Mouse (Mus musculus) MEL (cell line): ENCODE measurements around the gene Tnrc18. TPM values are rescaled to one million over a fixed set of nuclear protein-coding genes. Genes with fewer than 3 reads are reported as not detected.

Source experiments
- DNase-seq: peaks from one replicate; pipeline ENCODE4 v3.0.0; 2011; ENCODE audit warnings: low read depth, low spot score
- H3K27ac ChIP-seq: 2 replicates; pipeline ENCODE4 v1.5.1; 2012; ENCODE audit warnings: low read depth, mild to moderate bottlenecking, control low read depth, low read length, moderate library complexity; ENCODE audit not compliant: control insufficient read depth
- H3K27me3 ChIP-seq, 2 experiments: fragments of 150-350 bp in 1 of 2; sonication (generic) in 1 of 2; 2 replicates each; pipeline ENCODE4 v1.6.1; 2012; ENCODE audit warnings: low read length in 2 of 2, mild to moderate bottlenecking in 2 of 2, improper control_type of control experiment in 1 of 2, moderate library complexity in 1 of 2; ENCODE audit not compliant: insufficient read depth in 2 of 2, control insufficient read depth in 1 of 2
- H3K36me3 ChIP-seq, 2 experiments: 2 replicates each; pipeline ENCODE4 v1.6.1; 2012 to 2014; ENCODE audit warnings: low read length in 2 of 2, improper control_type of control experiment in 1 of 2, inconsistent platforms in 1 of 2, mild to moderate bottlenecking in 1 of 2; ENCODE audit not compliant: insufficient read depth in 2 of 2, control insufficient read depth in 1 of 2
- H3K4me1 ChIP-seq, 2 experiments: fragments of 150-350 bp in 1 of 2; sonication (generic) in 1 of 2; 2 replicates each; pipeline ENCODE4 v1.6.1; 2012; ENCODE audit warnings: low read length in 2 of 2, improper control_type of control experiment in 1 of 2, mild to moderate bottlenecking in 1 of 2; ENCODE audit not compliant: insufficient read depth in 2 of 2, control insufficient read depth in 1 of 2
- H3K4me3 ChIP-seq, 2 experiments: fragments of 150-350 bp in 1 of 2; sonication (generic) in 1 of 2; 2 replicates each; pipeline ENCODE4 v1.5.1; 2012; ENCODE audit warnings: low read depth in 2 of 2, low read length in 2 of 2, mild to moderate bottlenecking in 2 of 2, moderate library complexity in 2 of 2, control low read depth in 1 of 2, improper control_type of control experiment in 1 of 2; ENCODE audit not compliant: control insufficient read depth in 1 of 2, insufficient read depth in 1 of 2
- H3K79me2 ChIP-seq: 2 replicates; pipeline ENCODE4 v1.6.1; 2012; ENCODE audit warnings: mild to moderate bottlenecking, low read length, moderate library complexity; ENCODE audit not compliant: control insufficient read depth, poor library complexity, insufficient read depth
- H3K9ac ChIP-seq: 2 replicates; pipeline ENCODE4 v1.6.1; 2012; ENCODE audit warnings: low read depth, mild to moderate bottlenecking, control low read depth, low read length, moderate library complexity; ENCODE audit not compliant: control insufficient read depth, poor library complexity, severe bottlenecking
- H3K9me3 ChIP-seq: fragments of 150-350 bp; sonication (generic); replicated peaks from 2 replicates; pipeline ENCODE4 v1.6.1; 2012; ENCODE audit warnings: mild to moderate bottlenecking, low read length, improper control_type of control experiment, moderate library complexity; ENCODE audit not compliant: insufficient read depth
- CHD1 ChIP-seq: IDR thresholded peaks from 2 replicates; pipeline ENCODE4 v1.6.1; 2012; ENCODE audit warnings: low read depth, mild to moderate bottlenecking, inconsistent platforms, low read length, improper control_type of control experiment
- CHD2 ChIP-seq: IDR thresholded peaks from 2 replicates; pipeline ENCODE4 v1.6.1; 2011; ENCODE audit warnings: low read length, improper control_type of control experiment
- ELF1 ChIP-seq: IDR thresholded peaks from 2 replicates; pipeline ENCODE4 v1.6.1; 2014; ENCODE audit warnings: low read depth, mild to moderate bottlenecking, inconsistent platforms, low read length, improper control_type of control experiment, moderate library complexity
- EP300 ChIP-seq, 2 experiments: IDR thresholded peaks; 2 replicates each; pipeline ENCODE4 v1.6.1; 2011; ENCODE audit warnings: improper control_type of control experiment in 2 of 2, low read length in 2 of 2, low read depth in 1 of 2, mild to moderate bottlenecking in 1 of 2
- ETS1 ChIP-seq: IDR thresholded peaks from 2 replicates; pipeline ENCODE4 v1.6.1; 2012; ENCODE audit warnings: low read depth, mild to moderate bottlenecking, inconsistent platforms, low read length, improper control_type of control experiment, moderate library complexity
- GABPA ChIP-seq: IDR thresholded peaks from 2 replicates; pipeline ENCODE4 v1.6.1; 2012; ENCODE audit warnings: low read depth, mild to moderate bottlenecking, inconsistent platforms, low read length, improper control_type of control experiment, moderate library complexity
- HCFC1 ChIP-seq: IDR thresholded peaks from 2 replicates; pipeline ENCODE4 v1.6.1; 2012; ENCODE audit warnings: low read depth, mild to moderate bottlenecking, inconsistent platforms, low read length, improper control_type of control experiment, moderate library complexity
- MAFK ChIP-seq: IDR thresholded peaks from 2 replicates; pipeline ENCODE4 v1.6.1; 2011; ENCODE audit warnings: low read depth, mild to moderate bottlenecking, low read length, improper control_type of control experiment, borderline replicate concordance
- MAX ChIP-seq: IDR thresholded peaks from 2 replicates; pipeline ENCODE4 v1.6.1; 2011; ENCODE audit warnings: low read length, improper control_type of control experiment
- MAZ ChIP-seq: IDR thresholded peaks from 2 replicates; pipeline ENCODE4 v1.6.1; 2012; ENCODE audit warnings: low read depth, mild to moderate bottlenecking, inconsistent platforms, low read length, improper control_type of control experiment
- MEF2A ChIP-seq: IDR thresholded peaks from 2 replicates; pipeline ENCODE4 v1.6.1; 2014; ENCODE audit warnings: low read depth, mild to moderate bottlenecking, inconsistent platforms, low read length, improper control_type of control experiment; ENCODE audit not compliant: poor library complexity, insufficient replicate concordance, severe bottlenecking; ENCODE audit errors: extremely low read depth
- MXI1 ChIP-seq: IDR thresholded peaks from 2 replicates; pipeline ENCODE4 v1.6.1; 2011; ENCODE audit warnings: mild to moderate bottlenecking, low read depth, low read length, improper control_type of control experiment
- MYB ChIP-seq: IDR thresholded peaks from 2 replicates; pipeline ENCODE4 v1.6.1; 2011; ENCODE audit warnings: mild to moderate bottlenecking, low read depth, low read length, improper control_type of control experiment
- NELFE ChIP-seq: IDR thresholded peaks from 2 replicates; pipeline ENCODE4 v1.6.1; 2011; ENCODE audit warnings: low read depth, low read length, improper control_type of control experiment
- NRF1 ChIP-seq: IDR thresholded peaks from 2 replicates; pipeline ENCODE4 v1.6.1; 2014; ENCODE audit warnings: low read depth, mild to moderate bottlenecking, inconsistent platforms, low read length, improper control_type of control experiment, moderate library complexity; ENCODE audit not compliant: poor library complexity, insufficient read depth, severe bottlenecking
- POLR2AphosphoS2 ChIP-seq: IDR thresholded peaks from 2 replicates; pipeline ENCODE4 v1.6.1; 2011; ENCODE audit warnings: low read length, improper control_type of control experiment
- SIN3A ChIP-seq: IDR thresholded peaks from 2 replicates; pipeline ENCODE4 v1.6.1; 2012; ENCODE audit warnings: low read length, improper control_type of control experiment, inconsistent platforms
- SMC3 ChIP-seq: IDR thresholded peaks from 2 replicates; pipeline ENCODE4 v1.6.1; 2011; ENCODE audit warnings: low read depth, low read length, improper control_type of control experiment
- TAL1 ChIP-seq: IDR thresholded peaks from 2 replicates; pipeline ENCODE4 v1.6.1; 2012; ENCODE audit warnings: mild to moderate bottlenecking, inconsistent platforms, low read length, moderate library complexity, mixed read lengths
- TBP ChIP-seq: IDR thresholded peaks from 2 replicates; pipeline ENCODE4 v1.8.0; 2011; ENCODE audit warnings: low read depth, low read length, improper control_type of control experiment
- TCF12 ChIP-seq: IDR thresholded peaks from 2 replicates; pipeline ENCODE4 v1.6.1; 2014; ENCODE audit warnings: low read depth, mild to moderate bottlenecking, inconsistent platforms, low read length, improper control_type of control experiment, moderate library complexity
- USF1 ChIP-seq: IDR thresholded peaks from 2 replicates; pipeline ENCODE4 v1.6.1; 2014; ENCODE audit warnings: low read depth, mild to moderate bottlenecking, inconsistent platforms, low read length, improper control_type of control experiment, moderate library complexity
- USF2 ChIP-seq, 2 experiments: IDR thresholded peaks; 2 replicates each; pipeline ENCODE4 v1.6.1; 2011 to 2012; ENCODE audit warnings: improper control_type of control experiment in 2 of 2, low read length in 2 of 2, borderline replicate concordance in 1 of 2, inconsistent platforms in 1 of 2, low read depth in 1 of 2, mild to moderate bottlenecking in 1 of 2; ENCODE audit not compliant: insufficient read depth in 1 of 2
- ZC3H11A ChIP-seq: IDR thresholded peaks from 2 replicates; pipeline ENCODE4 v1.6.1; 2012; ENCODE audit warnings: low read depth, mild to moderate bottlenecking, inconsistent platforms, low read length, improper control_type of control experiment
- ZMIZ1 ChIP-seq: IDR thresholded peaks from 2 replicates; pipeline ENCODE4 v1.6.1; 2012; ENCODE audit warnings: low read depth, mild to moderate bottlenecking, inconsistent platforms, low read length, improper control_type of control experiment, moderate library complexity
- ZNF384 ChIP-seq: IDR thresholded peaks from 2 replicates; pipeline ENCODE4 v1.6.1; 2012; ENCODE audit warnings: low read depth, mild to moderate bottlenecking, inconsistent platforms, low read length, improper control_type of control experiment
- polyA plus RNA-seq, 2 experiments: library from polyadenylated mRNA; stranded (reverse) in 1 of 2; unstranded in 1 of 2; fragments of >175 nt in 1 of 2; fragments of >200 nt in 1 of 2; gene quantifications; 2 replicates each; pipeline versions ENCODE4 v1.2.1 to v1.2.4; 2012; ENCODE audit warnings: low replicate concordance in 2 of 2, low read depth in 1 of 2; ENCODE audit not compliant: insufficient read length in 2 of 2, insufficient read depth in 1 of 2, missing spikeins in 1 of 2
- total RNA-seq: library from RNA; depleted of rRNA; stranded (reverse); fragments of 300-350 nt; gene quantifications from 2 replicates; pipeline ENCODE4 v1.2.3, GENCODE M21; 2012

Tnrc18 gene
- total and polyA plus RNA-seq, 3 experiments = 0.31 to 3.4 TPM; not detected in 1

GRCm38 (mm10) chr5:142792594-142792993 is 24.9 kb downstream of the Tnrc18 start:
- Histone ChIP-seq H3K27ac (no peak overlapping the region), H3K4me1 (no peaks in the 10 kb centered on the region), H3K9me3 (no peaks in the 10 kb centered on the region), H3K27me3 (no peaks in the 10 kb centered on the region), H3K36me3 (no peaks in the 10 kb centered on the region), H3K9ac (no peak overlapping the region), H3K79me2 (no peaks in the 10 kb centered on the region)
- DNase-seq = no peak
- TF ChIP-seq EP300 (IDR thresholded peaks at IDR 0.05; ENCODE audit: low read depth in 1 of 2, low read length in 2 of 2) (no peak), USF2 (IDR thresholded peaks at IDR 0.05; ENCODE audit: borderline replicate concordance in 1 of 2, insufficient read depth in 1 of 2, low read depth in 1 of 2, low read length in 2 of 2) (no peak), TAL1 (no peak), USF1 (no peak), ZNF384 (no peak), SIN3A (no peak), ETS1 (no peak), MAX (no peak), NELFE (no peak), HCFC1 (no peak), TCF12 (no peak), NRF1 (no peak), TBP (no peak)
- TF ChIP-seq, all 39 proteins: peak for 0
- H3K4me3 ChIP-seq = no peak overlapping the region

- TF ChIP-seq ZC3H11A (no peak), MYB (no peak), MEF2A (no peak), ZMIZ1 (no peak), NELFE (no peak), ELF1 (no peak), TBP (no peak), MAFK (no peak), SMC3 (no peak), MXI1 (no peak), SIN3A (no peak), GABPA (no peak), CHD1 (no peak), CHD2 (no peak), USF2 (IDR thresholded peaks at IDR 0.05; ENCODE audit: borderline replicate concordance in 1 of 2, insufficient read depth in 1 of 2, low read depth in 1 of 2, low read length in 2 of 2) (no peak), MAZ (no peak), POLR2AphosphoS2 (no peak)
- no peak overlapping the region for H3K9ac ChIP-seq
- no peaks in the 10 kb centered on the region for H3K4me1 ChIP-seq
- no peak overlapping the region for H3K27ac ChIP-seq
- no peaks in the 10 kb centered on the region for H3K36me3 ChIP-seq
- H3K27me3 ChIP-seq = no peaks in the 10 kb centered on the region
- no peak overlapping the region for H3K4me3 ChIP-seq
- no peaks in the 10 kb centered on the region for H3K79me2 ChIP-seq
- H3K9me3 ChIP-seq = no peaks in the 10 kb centered on the region
- no peak for DNase-seq
Observed at GRCm38 (mm10) chr5:142788279-142788678, 29.2 kb downstream of the Tnrc18 start.
